Mouse (Mus musculus) olfactory bulb, adult 2 months (tissue): ENCODE data around the gene Slc22a16. TPM values are rescaled to one million over a fixed set of nuclear protein-coding genes. Genes with fewer than 3 reads are reported as not detected.

ENCODE experiments used
- H3K27ac ChIP-seq: fragments of 200-500 bp; 2 replicates; pipeline ENCODE4 v1.5.1; 2012; ENCODE audit warnings: low read depth, low read length; ENCODE audit not compliant: insufficient read depth
- H3K4me1 ChIP-seq: fragments of 200-500 bp; 2 replicates; pipeline ENCODE4 v1.6.1; 2012; ENCODE audit warnings: low read length; ENCODE audit not compliant: control insufficient read depth, insufficient read depth
- H3K4me3 ChIP-seq: fragments of 200-500 bp; 2 replicates; pipeline ENCODE4 v1.5.1; 2012; ENCODE audit warnings: mild to moderate bottlenecking, low read depth, low read length, moderate library complexity; ENCODE audit not compliant: insufficient read depth
- CTCF ChIP-seq: fragments of 200-500 bp; IDR thresholded peaks from 2 replicates; pipeline ENCODE4 v1.5.1; 2012; ENCODE audit warnings: low read depth, mild to moderate bottlenecking, low read length, moderate library complexity; ENCODE audit not compliant: insufficient read depth
- POLR2A ChIP-seq: fragments of 200-500 bp; IDR thresholded peaks from 2 replicates; pipeline ENCODE4 v1.6.1; 2012; ENCODE audit warnings: mild to moderate bottlenecking, low read depth, low read length, moderate library complexity; ENCODE audit not compliant: insufficient read depth
- WGBS: fragments of 180-500 bp; shearing (Covaris S2); methylation state at CpG from one replicate; pipeline ENCODE4 v1.1.7; 2018; 5-methylcytosine and 5-hydroxymethylcytosine counted together
- polyA plus RNA-seq: library from polyadenylated mRNA; stranded (reverse); fragments of >200 nt; gene quantifications from 2 replicates; pipeline ENCODE4 v1.2.4, GENCODE M21; 2012; ENCODE audit warnings: low replicate concordance; ENCODE audit not compliant: missing spikeins, insufficient read depth, insufficient read length

The Slc22a16 gene
- polyA plus RNA-seq, 1 experiment = not detected

DNA sequence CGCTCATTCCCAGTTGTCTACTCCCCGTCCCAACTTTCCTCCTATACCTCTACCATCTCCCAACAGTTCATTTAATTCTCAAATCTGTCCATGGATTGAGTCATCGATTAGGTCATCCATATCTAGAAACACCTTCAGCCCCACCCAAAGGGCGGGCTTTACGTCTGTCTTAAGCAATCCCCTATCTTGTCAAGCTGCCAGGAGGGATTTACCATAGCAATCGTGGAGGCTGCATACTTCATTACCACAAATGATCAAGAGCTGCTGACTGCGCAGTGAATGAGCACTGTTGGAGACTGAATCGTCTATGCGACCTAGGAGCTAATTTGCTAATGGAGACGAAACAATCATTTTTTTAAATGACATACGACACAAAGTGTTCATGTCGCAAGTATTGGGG lies 78.6 kb downstream of the Slc22a16 start:
- no peak overlapping the region for H3K4me3 ChIP-seq
- whole genome bisulfite sequencing = 86% methylated on average over 12 of the region's 12 CpGs
- TF ChIP-seq CTCF (no peak), POLR2A (no peak)
- peaks cover 2% of the 10 kb centered on the region; the same call in 1 of the 2 replicates for H3K4me1 ChIP-seq
- no peak overlapping the region for H3K27ac ChIP-seq

DNA sequence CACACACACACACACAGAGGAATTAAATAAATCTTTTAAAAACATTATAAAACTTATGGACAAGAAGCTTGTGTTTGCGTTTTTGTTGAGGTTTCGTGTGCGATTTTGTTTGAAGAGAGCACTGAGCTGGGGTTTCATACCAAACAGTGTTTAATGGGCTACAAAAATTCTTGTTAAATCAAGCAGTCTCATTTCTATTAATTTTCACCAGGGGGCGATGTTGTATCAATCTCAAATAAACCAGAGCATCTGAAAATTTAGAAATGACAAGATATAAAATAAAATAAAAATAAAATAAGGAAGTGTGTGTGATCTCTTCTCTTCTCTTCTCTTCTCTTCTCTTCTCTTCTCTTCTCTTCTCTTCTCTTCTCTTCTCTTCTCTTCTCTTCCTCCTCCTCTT lies 79.5 kb downstream of the Slc22a16 start:
- TF ChIP-seq CTCF (no peak), POLR2A (no peak)
- Histone ChIP-seq H3K4me3 (no peak overlapping the region), H3K27ac (no peak overlapping the region), H3K4me1 (peaks cover 2% of the 10 kb centered on the region; the same call in 1 of the 2 replicates)
- 25% methylated on average over 4 of the region's 4 CpGs for WGBS

DNA sequence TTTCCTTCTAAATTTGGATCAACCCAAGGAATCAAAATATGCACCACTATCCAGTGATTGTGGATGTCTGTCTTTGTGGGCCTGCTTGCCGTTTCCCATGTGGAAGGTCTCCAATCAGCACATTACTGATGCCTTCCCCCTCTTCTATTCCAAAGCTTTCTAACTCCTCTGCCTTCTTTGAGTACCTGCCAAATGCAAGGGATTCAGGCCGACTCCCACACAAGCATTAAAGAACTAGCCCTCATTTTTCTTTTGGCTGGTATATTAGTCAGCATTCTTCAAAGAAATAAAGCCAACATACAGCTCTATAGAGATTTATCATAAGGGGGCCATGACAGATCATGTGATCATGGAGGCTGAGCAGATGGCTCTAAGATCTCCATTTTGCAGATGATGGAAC lies 81.5 kb downstream of the Slc22a16 start:
- H3K4me3 ChIP-seq = no peak overlapping the region
- TF ChIP-seq POLR2A = no peak
- no peak for TF ChIP-seq CTCF
- 55% methylated on average over 2 of the region's 2 CpGs for WGBS
- peaks cover 2% of the 10 kb centered on the region; the same call in 1 of the 2 replicates for H3K4me1 ChIP-seq
- H3K27ac ChIP-seq = no peak overlapping the region

Other genes with a start within 250 kb of the Slc22a16 start
- gene Cdk19, start 230.8 kb upstream of the Slc22a16 start, polyA plus RNA-seq = 114 TPM in 1 of 2 replicates, not detected in the other
- gene Ddo, start 59.7 kb downstream of the Slc22a16 start, polyA plus RNA-seq = not detected in 2 replicates
- not detected in 2 replicates for gene Mettl24, start 112.9 kb downstream of the Slc22a16 start, polyA plus RNA-seq